Mouse (Mus musculus): ENCODE measurements at regions not wholly inside any gene's neighbourhood (a gene's known extent, or its start where the extent isn't known, plus 50 kb on each side); places are given as distances from the start of the nearest gene placed in this dataset.
A peak's percentile ranks its signal among the peaks of the same experiment; 100 is the strongest.

GRCm38 (mm10) chr5:97330074-97330473, 62.1 kb downstream of the Naa11 start:
- no peak for DNase-seq

GRCm38 (mm10) chr5:97325831-97326230, 66.3 kb downstream of the Naa11 start:
- DNase-seq: no peak

GRCm38 (mm10) chr5:97323873-97324272, 68.3 kb downstream of the Naa11 start:
- no peak for DNase-seq

GRCm38 (mm10) chr5:97319816-97320487, 72.2 kb downstream of the Naa11 start:
- DNase-seq: no peak

GRCm38 (mm10) chr5:97306902-97307301, 85.3 kb downstream of the Naa11 start:
- DNase-seq: no peak

DNA sequence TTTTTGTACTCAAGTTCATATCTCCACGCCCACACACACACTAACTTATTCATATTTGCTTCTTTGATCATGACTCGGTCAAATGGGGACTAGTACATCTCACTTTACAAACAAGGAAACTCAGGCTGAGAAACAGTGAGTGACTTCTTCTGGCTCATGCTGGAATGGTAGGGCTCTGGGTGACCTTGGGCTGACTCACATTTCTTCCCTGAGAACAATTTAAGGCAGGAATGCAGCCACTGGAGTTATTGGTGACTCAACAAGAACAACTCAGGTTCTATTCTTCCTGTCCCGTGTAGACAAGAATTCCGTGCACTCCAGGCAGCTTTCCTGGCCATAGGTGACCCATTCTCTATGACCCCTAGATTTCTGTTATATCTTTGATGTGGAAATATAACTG, 87.3 kb downstream of the Naa11 start:
- no peak for DNase-seq

DNA sequence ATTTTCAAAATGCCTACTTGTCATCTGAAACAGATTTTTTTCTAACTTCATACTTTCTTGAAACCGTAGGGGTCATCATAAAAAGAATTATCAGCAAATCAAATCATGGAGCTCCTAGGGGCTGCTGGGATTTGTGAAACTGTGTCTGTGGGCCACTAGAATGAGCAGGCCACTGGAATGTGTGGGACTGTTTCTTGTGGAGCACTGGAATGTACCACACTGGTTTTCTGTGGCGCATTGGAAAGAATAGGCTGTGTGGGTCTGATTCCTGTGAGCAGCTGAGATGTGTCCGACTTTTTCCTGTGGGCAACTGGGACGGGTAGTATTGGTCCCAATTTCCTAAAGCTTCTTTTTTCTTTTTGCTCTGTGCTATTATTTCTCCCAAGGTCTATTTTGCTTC, 90.6 kb downstream of the Naa11 start:
- DNase-seq: peak; percentile 35

DNA sequence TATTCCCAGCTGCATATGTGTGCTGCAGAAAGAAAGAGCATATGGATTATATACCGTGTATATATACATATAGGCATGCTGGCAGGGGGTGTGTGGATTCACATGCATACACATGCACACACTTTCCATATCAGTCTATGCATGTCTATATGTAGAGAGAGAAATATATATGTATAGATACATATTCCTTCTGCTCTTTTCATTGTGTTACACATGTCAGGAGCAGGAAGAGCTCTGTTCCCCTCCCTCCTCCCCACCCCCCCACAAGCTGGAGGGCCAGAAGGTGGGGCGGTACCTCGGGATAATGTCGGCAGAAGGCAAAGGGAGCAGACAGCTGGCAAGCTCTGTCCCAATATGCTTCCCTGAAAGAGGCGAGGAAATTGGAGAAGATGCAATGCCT, 91.3 kb downstream of the Naa11 start:
- peak; percentile 96 for DNase-seq

DNA sequence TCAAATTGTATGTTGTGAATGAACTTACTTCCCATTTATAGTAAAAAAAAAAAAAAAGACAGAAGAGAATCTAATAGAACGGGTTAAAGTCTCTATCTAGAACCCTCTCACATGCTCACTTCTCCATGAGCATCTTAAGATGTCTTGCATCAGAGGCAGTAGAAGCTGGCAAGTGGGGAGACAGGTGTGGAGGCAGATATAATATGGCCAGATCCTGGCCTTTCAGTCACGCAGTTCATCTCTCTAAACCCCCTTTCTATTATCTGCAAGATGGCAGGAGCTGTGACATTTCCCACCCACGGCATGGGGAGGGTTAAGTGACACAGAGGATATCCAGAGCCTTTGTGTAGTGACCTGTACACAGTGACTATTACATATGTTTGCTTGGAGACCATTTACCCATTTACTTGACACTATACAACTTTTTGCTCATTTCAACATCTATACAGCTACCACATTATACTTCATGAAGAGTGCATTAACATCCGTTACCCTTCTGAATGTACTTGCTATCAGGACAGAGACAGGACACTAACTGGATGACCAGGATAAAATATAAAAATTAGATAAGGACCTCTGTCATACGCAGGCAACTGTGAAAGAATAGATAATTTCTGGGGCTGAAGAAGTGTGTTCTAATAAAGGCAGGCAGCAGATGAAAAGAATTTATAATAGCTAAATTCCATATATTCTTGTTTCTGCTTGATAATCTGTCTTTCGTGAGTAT, 91.9 kb downstream of the Naa11 start:
- DNase-seq: peak; percentile 40

DNA sequence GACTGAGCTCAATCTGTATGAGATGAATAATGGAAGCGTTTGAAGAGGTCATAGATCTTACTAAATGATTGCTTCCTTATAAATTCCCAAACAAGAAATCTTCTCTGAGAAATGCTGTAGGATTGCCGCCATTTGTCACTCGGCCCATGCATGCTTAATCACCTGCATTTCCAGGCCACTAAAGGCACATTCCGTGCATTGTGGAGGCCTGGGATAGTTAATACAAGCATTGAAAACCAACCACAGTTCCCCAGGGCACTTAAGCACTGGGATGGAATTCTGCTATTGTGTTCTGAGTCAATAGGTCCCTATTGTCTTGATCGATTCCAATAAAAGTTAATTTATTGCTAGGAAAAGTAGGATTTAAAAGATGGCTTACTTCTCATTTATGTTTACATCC, 92.5 kb downstream of the Naa11 start:
- DNase-seq: peak; percentile 9

- no peak for DNase-seq
Observed at GRCm38 (mm10) chr5:97296213-97296612, 96.0 kb downstream of the Naa11 start.

GRCm38 (mm10) chr5:97290166-97290681, 102.0 kb downstream of the Naa11 start:
- DNase-seq: no peak

DNA sequence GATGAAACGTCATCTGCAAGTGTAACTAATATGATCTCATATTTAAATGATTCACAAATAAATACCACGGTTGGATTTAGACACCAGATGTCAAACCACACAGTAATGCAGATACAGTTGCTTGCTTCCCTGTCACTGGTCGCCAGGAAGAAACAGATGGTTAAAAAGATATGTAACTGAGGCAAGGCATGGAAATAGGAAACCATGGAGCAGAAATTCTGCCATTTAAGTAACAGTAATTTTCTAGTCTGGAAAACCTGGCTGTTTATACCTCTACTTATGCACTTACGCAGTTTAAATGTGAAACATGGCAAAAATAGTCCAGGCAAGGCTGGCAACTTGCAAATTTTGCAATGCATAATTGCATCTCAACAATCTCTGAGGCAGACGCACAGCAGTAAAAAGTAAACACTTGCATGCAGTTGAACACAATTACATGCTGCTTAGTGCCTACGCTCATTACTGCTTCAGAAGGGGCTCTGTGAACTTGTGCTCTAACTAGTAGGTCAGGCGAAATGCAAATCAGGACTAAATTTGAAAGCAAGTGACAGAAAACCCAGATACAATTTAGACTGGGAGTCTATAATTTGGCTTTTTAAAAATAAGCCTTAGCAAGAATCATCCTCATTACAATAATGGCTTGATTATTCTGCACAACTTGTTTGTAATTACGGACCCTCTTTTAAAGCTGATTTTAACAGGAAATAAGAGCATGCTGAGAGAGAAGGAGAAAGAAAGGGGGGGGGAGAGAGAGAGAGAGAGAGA, 102.6 kb downstream of the Naa11 start:
- no peak for DNase-seq

DNA sequence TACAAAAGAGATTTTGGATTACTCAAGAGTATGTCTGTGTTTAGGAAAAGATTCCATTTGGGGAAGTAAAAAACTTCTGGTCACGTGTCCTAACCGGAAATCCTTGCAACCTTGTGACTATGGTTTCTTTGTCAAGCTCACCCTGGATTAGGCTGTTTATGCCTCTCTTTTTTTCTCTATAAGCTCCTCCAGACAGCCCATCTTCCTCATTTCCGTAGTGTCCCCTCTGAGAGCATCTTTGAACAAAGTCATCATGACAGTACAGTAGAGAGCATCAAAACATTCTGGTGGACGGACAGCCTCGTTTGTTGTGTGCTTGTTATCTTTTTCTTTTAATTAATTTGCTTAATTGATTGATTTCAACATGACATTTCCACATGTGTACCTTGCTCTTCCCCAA, 112.7 kb downstream of the Naa11 start:
- no peak for DNase-seq

GRCm38 (mm10) chr5:97277795-97278572, 114.2 kb downstream of the Naa11 start:
- peak; percentile 54 for DNase-seq

DNA sequence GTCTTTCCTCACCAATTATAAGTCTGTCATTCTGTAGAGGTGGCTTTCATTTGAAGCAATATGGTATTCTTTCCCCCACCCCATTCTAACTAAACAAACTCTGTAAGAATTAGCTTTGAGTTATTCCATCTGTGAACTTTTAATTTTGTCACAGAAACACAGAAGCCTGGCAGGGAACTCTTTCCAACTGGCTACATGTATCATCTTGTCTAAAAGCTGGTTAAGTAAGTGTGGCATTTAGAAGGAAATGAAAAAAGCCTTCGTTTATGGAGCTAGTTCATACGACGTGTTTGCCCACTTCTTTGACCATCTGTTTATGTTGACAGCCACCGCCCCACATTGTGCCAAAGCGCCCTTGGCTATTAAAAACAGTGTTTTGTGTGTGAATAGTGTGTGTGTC, 115.5 kb downstream of the Naa11 start:
- no peak for DNase-seq

- DNase-seq: peak; percentile 66
Observed at GRCm38 (mm10) chr5:97264666-97265065, 127.5 kb downstream of the Naa11 start.

- no peak for DNase-seq
Observed at GRCm38 (mm10) chr5:97257106-97257505, 135.1 kb downstream of the Naa11 start.

GRCm38 (mm10) chr5:97256445-97257060, 135.6 kb downstream of the Naa11 start:
- DNase-seq: no peak

- peak; percentile 37 for DNase-seq
Observed at GRCm38 (mm10) chr5:97236930-97237329, 125.5 kb upstream of the Paqr3 start.

GRCm38 (mm10) chr5:97226425-97226824, 115.0 kb upstream of the Paqr3 start:
- DNase-seq: no peak

DNA sequence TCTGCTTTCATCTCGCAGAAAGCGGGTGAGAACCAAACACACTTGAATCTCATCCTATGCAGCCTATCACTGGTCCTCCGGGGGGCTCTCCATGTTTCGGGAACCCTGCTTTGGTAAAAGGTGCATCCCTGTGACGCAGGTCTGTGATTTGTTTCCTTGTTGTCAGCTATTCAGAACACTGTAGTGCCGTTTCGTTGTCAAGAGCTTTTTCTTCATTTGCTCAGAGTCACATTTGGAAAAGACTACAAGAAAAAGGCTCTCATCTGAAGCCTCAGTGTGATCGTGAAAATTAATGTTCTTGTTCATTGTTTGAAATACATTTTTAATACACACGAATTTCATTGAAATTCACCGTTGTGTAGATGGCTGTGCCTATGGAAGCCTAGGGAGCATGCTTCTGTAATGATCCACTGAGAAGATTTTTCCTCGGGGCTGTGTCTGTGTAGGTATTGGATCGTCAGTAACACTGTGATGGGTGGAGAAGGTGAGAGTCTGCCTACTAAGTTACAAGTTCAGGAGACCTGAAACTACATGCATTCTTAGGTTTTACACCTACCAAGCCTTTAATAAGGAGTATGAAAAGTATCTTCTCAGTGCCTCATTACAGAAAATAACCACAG, 112.0 kb upstream of the Paqr3 start:
- DNase-seq: no peak

All from cerebellum, adult 9-11 months (tissue).